Mouse (Mus musculus) embryonic facial prominence, embryonic 13.5 days (tissue): ENCODE results near the gene Edaradd. TPM values are rescaled to one million over a fixed set of nuclear protein-coding genes. Genes with fewer than 3 reads are reported as not detected.

Source experiments
- ATAC-seq: fragments of 200-750 bp; cut with Nextera tagmentation; 2 replicates; pipeline ENCODE4 v1.8.0; 2017; ENCODE audit warnings: low read depth; ENCODE audit not compliant: insufficient number of reproducible peaks, insufficient read depth, low FRiP score, low TSS enrichment
- H3K27ac ChIP-seq: fragments of 300-500 bp; sonication (generic); 2 replicates; pipeline ENCODE4 v1.5.1; 2015; ENCODE audit warnings: moderate library complexity, mild to moderate bottlenecking, inconsistent platforms
- H3K27me3 ChIP-seq: fragments of 300-500 bp; sonication (generic); 2 replicates; pipeline ENCODE4 v1.6.1; 2015; ENCODE audit warnings: mild to moderate bottlenecking, inconsistent platforms
- H3K36me3 ChIP-seq: fragments of 300-500 bp; sonication (generic); 2 replicates; pipeline ENCODE4 v1.6.1; 2015; ENCODE audit warnings: mild to moderate bottlenecking, inconsistent platforms
- H3K4me1 ChIP-seq: fragments of 300-500 bp; sonication (generic); 2 replicates; pipeline ENCODE4 v1.6.1; 2015; ENCODE audit warnings: inconsistent platforms
- H3K4me2 ChIP-seq: fragments of 300-500 bp; sonication (generic); 2 replicates; pipeline ENCODE4 v1.6.1; 2015; ENCODE audit warnings: moderate library complexity, mild to moderate bottlenecking, inconsistent platforms
- H3K4me3 ChIP-seq: fragments of 300-500 bp; sonication (generic); 2 replicates; pipeline ENCODE4 v1.5.1; 2015; ENCODE audit warnings: mild to moderate bottlenecking, inconsistent platforms
- H3K9ac ChIP-seq: fragments of 300-500 bp; sonication (generic); 2 replicates; pipeline ENCODE4 v1.6.1; 2015; ENCODE audit warnings: mild to moderate bottlenecking, inconsistent platforms
- H3K9me3 ChIP-seq: fragments of 300-500 bp; sonication (generic); 2 replicates; pipeline ENCODE4 v1.6.1; 2016; ENCODE audit warnings: inconsistent platforms
- WGBS: fragments of 180-500 bp; shearing (Covaris S2); methylation state at CpG from one replicate; pipeline ENCODE4 v1.1.7; 2015; ENCODE audit warnings: mixed read lengths; 5-methylcytosine and 5-hydroxymethylcytosine counted together
- polyA plus RNA-seq: library from polyadenylated mRNA; unstranded; fragments of >200 nt; fragmentation: Nextera tagmentation; extraction: Ambion mirVana; gene quantifications from 2 replicates; pipeline ENCODE4 v1.2.1, GENCODE M21; 2015

The Edaradd gene
- polyA plus RNA-seq, 1 experiment from 2014 or later, result 5.8 TPM

- ATAC-seq, result no peak
- H3K36me3 ChIP-seq, result peaks cover 7% of the 10 kb centered on the region
- no peaks in the 10 kb centered on the region for H3K9me3 ChIP-seq
- no peaks in the 10 kb centered on the region for H3K27me3 ChIP-seq
- H3K4me2 ChIP-seq, result no peak overlapping the region
- H3K4me1 ChIP-seq, result peaks cover 4% of the 10 kb centered on the region; the same call in 1 of the 2 replicates
- WGBS, result 74% methylated on average over 7 of the region's 7 CpGs
- no peak overlapping the region for H3K9ac ChIP-seq
- no peak overlapping the region for H3K27ac ChIP-seq
- H3K4me3 ChIP-seq, result no peak overlapping the region
Measured at GRCm38 (mm10) chr13:12456711-12457110, 63.5 kb downstream of the Edaradd start.

- H3K4me3 ChIP-seq, result no peak overlapping the region
- WGBS, result 79% methylated on average over 7 of the region's 7 CpGs
- no peak overlapping the region for H3K27ac ChIP-seq
- H3K36me3 ChIP-seq, result peaks cover 10% of the 10 kb centered on the region
- H3K9ac ChIP-seq, result no peak overlapping the region
- H3K4me2 ChIP-seq, result no peak overlapping the region
- no peaks in the 10 kb centered on the region for H3K9me3 ChIP-seq
- no peaks in the 10 kb centered on the region for H3K27me3 ChIP-seq
- no peak for ATAC-seq
- H3K4me1 ChIP-seq, result no peaks in the 10 kb centered on the region
Measured at GRCm38 (mm10) chr13:12454686-12455390, 65.4 kb downstream of the Edaradd start.

GRCm38 (mm10) chr13:12453150-12453549 is 67.1 kb downstream of the Edaradd start:
- Histone ChIP-seq H3K27me3 (no peaks in the 10 kb centered on the region), H3K4me1 (no peaks in the 10 kb centered on the region), H3K27ac (no peak overlapping the region), H3K4me2 (no peak overlapping the region), H3K9ac (no peak overlapping the region), H3K4me3 (no peak overlapping the region), H3K9me3 (no peaks in the 10 kb centered on the region), H3K36me3 (peaks cover 15% of the 10 kb centered on the region)
- ATAC-seq, result no peak
- WGBS, result 93% methylated on average over 14 of the region's 14 CpGs

GRCm38 (mm10) chr13:12442008-12442587 is 78.1 kb downstream of the Edaradd start:
- ATAC-seq, result no peak
- Histone ChIP-seq H3K36me3 (peaks cover 38% of the 10 kb centered on the region), H3K4me1 (no peaks in the 10 kb centered on the region), H3K27ac (no peak overlapping the region), H3K9ac (no peak overlapping the region), H3K4me3 (no peak overlapping the region), H3K27me3 (no peaks in the 10 kb centered on the region), H3K9me3 (no peaks in the 10 kb centered on the region), H3K4me2 (no peak overlapping the region)
- WGBS, result 79% methylated on average over 2 of the region's 2 CpGs

- Histone ChIP-seq H3K9me3 (no peaks in the 10 kb centered on the region), H3K4me3 (no peak overlapping the region), H3K4me1 (no peaks in the 10 kb centered on the region), H3K27ac (no peak overlapping the region), H3K36me3 (peaks cover 46% of the 10 kb centered on the region), H3K27me3 (no peaks in the 10 kb centered on the region), H3K4me2 (no peak overlapping the region), H3K9ac (no peak overlapping the region)
- WGBS, result 89% methylated on average over 6 of the region's 6 CpGs
- no peak for ATAC-seq
Measured at GRCm38 (mm10) chr13:12440813-12441212, 79.4 kb downstream of the Edaradd start.

GRCm38 (mm10) chr13:12439586-12439985 is 80.7 kb downstream of the Edaradd start:
- H3K9me3 ChIP-seq, result no peaks in the 10 kb centered on the region
- peaks cover 58% of the 10 kb centered on the region for H3K36me3 ChIP-seq
- 95% methylated on average over 3 of the region's 3 CpGs for WGBS
- H3K27ac ChIP-seq, result no peak overlapping the region
- no peak overlapping the region for H3K4me3 ChIP-seq
- no peak for ATAC-seq
- no peak overlapping the region for H3K9ac ChIP-seq
- no peaks in the 10 kb centered on the region for H3K27me3 ChIP-seq
- no peaks in the 10 kb centered on the region for H3K4me1 ChIP-seq
- no peak overlapping the region for H3K4me2 ChIP-seq

GRCm38 (mm10) chr13:12433843-12434242 is 86.4 kb downstream of the Edaradd start:
- Histone ChIP-seq H3K4me1 (no peaks in the 10 kb centered on the region), H3K9me3 (no peaks in the 10 kb centered on the region), H3K27me3 (no peaks in the 10 kb centered on the region), H3K9ac (no peak overlapping the region), H3K4me3 (no peak overlapping the region), H3K36me3 (peaks cover 86% of the 10 kb centered on the region), H3K4me2 (no peak overlapping the region), H3K27ac (no peak overlapping the region)
- WGBS, result 92% methylated on average over 5 of the region's 5 CpGs
- no peak for ATAC-seq

- no peak overlapping the region for H3K27ac ChIP-seq
- WGBS, result 95% methylated on average over 13 of the region's 13 CpGs
Measured at GRCm38 (mm10) chr13:12428556-12428955, 91.7 kb downstream of the Edaradd start.

More at GRCm38 (mm10) chr13:12428556-12428955, 91.7 kb downstream of the Edaradd start:
- no peak for ATAC-seq
- Histone ChIP-seq H3K4me3 (no peak overlapping the region), H3K4me2 (no peak overlapping the region), H3K27me3 (no peaks in the 10 kb centered on the region), H3K9ac (no peak overlapping the region), H3K4me1 (no peaks in the 10 kb centered on the region), H3K9me3 (no peaks in the 10 kb centered on the region), H3K36me3 (peaks cover 92% of the 10 kb centered on the region)

Other genes starting within 250 kb of the Edaradd start
- gene Actn2, start 179.7 kb downstream of the Edaradd start, polyA plus RNA-seq, result 13.2 and 17.0 TPM in 2 replicates
- gene Heatr1, start 125.4 kb downstream of the Edaradd start, polyA plus RNA-seq, result 20.1 and 21.9 TPM in 2 replicates
- 17.2 TPM in 2 replicates for gene Lgals8, start 55.5 kb downstream of the Edaradd start, polyA plus RNA-seq
- 6.6 and 6.9 TPM in 2 replicates for gene Ero1lb, start 45.4 kb upstream of the Edaradd start, polyA plus RNA-seq